Mouse (Mus musculus) cortical plate, adult 2 months (tissue): ENCODE results near the gene Fkbp5.

ENCODE experiments used
- CTCF ChIP-seq: fragments of 200-500 bp; IDR thresholded peaks from 2 replicates; pipeline ENCODE4 v1.5.1; 2011; ENCODE audit warnings: mild to moderate bottlenecking, control low read depth, low read length; ENCODE audit not compliant: insufficient read depth; ENCODE audit errors: extremely low read depth
- POLR2A ChIP-seq: fragments of 200-500 bp; IDR thresholded peaks from 2 replicates; pipeline ENCODE4 v1.6.1; 2011; ENCODE audit warnings: mild to moderate bottlenecking, low read length, control low read depth; ENCODE audit not compliant: insufficient read depth; ENCODE audit errors: extremely low read depth

GRCm38 (mm10) chr17:28427666-28428065 is 89.7 kb downstream of the Fkbp5 start:
- TF ChIP-seq CTCF: no peak
- no peak for TF ChIP-seq POLR2A
